Mouse (Mus musculus) heart, embryonic 12.5 days (tissue): ENCODE measurements around the gene Rbms1. TPM values are rescaled to one million over a fixed set of nuclear protein-coding genes. Genes with fewer than 3 reads are reported as not detected.
A peak's percentile ranks its signal among the peaks of the same experiment; 100 is the strongest.

Source experiments
- ATAC-seq: fragments of 200-750 bp; cut with Nextera tagmentation; 2 replicates; pipeline ENCODE4 v1.8.0; 2017; ENCODE audit warnings: moderate TSS enrichment, moderate library complexity; ENCODE audit not compliant: insufficient number of reproducible peaks, low FRiP score
- H3K27ac ChIP-seq: fragments of 300-500 bp; sonication (generic); 2 replicates; pipeline ENCODE4 v1.5.1; 2016; ENCODE audit warnings: mild to moderate bottlenecking, moderate library complexity; ENCODE audit not compliant: poor library complexity, severe bottlenecking
- H3K27me3 ChIP-seq: fragments of 300-500 bp; sonication (generic); replicated peaks from 2 replicates; pipeline ENCODE4 v1.6.1; 2016; ENCODE audit warnings: mild to moderate bottlenecking, moderate library complexity
- H3K36me3 ChIP-seq: fragments of 300-500 bp; sonication (generic); 2 replicates; pipeline ENCODE4 v1.6.1; 2016; ENCODE audit warnings: mild to moderate bottlenecking, moderate library complexity
- H3K4me1 ChIP-seq: fragments of 300-500 bp; sonication (generic); replicated peaks from 2 replicates; pipeline ENCODE4 v1.6.1; 2016; ENCODE audit warnings: mild to moderate bottlenecking
- H3K4me2 ChIP-seq: fragments of 300-500 bp; sonication (generic); 2 replicates; pipeline ENCODE4 v1.6.1; 2016; ENCODE audit warnings: mild to moderate bottlenecking, moderate library complexity
- H3K4me3 ChIP-seq: fragments of 300-500 bp; sonication (generic); 2 replicates; pipeline ENCODE4 v1.5.1; 2016; ENCODE audit warnings: mild to moderate bottlenecking
- H3K9ac ChIP-seq: fragments of 300-500 bp; sonication (generic); 2 replicates; pipeline ENCODE4 v1.6.1; 2016; ENCODE audit warnings: mild to moderate bottlenecking, moderate library complexity
- H3K9me3 ChIP-seq: fragments of 300-500 bp; sonication (generic); replicated peaks from 2 replicates; pipeline ENCODE4 v1.6.1; 2016; ENCODE audit warnings: mild to moderate bottlenecking, moderate library complexity
- WGBS: fragments of 180-500 bp; shearing (Covaris S2); methylation state at CpG from one replicate; pipeline ENCODE4 v1.1.7; 2016; 5-methylcytosine and 5-hydroxymethylcytosine counted together
- polyA plus RNA-seq: library from polyadenylated mRNA; unstranded; fragments of >200 nt; fragmentation: Nextera tagmentation; extraction: Ambion mirVana; gene quantifications from 2 replicates; pipeline ENCODE4 v1.2.1, GENCODE M21; 2016

Gene Rbms1
- polyA plus RNA-seq, 1 experiment from 2014 or later: 107 TPM

DNA sequence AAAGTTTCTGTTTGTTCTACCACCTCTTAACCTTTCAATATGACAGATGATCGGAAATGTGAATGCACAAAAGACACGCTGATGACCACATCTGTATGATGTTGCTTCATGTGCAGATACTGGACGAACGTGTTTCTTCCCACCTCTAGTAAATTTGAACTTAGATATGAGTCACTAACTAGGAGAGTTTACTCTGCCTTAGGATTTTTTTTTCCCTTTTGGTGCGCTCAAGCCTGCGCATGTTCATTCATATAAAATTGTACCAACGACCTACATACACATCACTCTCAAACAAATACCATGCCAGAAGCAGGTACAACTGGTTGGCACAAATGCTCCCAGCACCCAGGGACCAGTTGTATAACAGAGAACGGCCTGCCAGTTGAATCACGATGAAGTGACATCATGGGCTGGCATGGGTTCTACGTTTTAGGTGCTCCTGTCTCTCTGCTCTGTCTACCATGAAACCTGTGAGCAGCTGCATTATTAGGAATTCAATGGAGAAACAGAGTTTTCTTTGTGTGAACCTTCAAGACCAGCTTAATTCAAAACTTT, 134.0 kb downstream of the Rbms1 start:
- Histone ChIP-seq H3K27me3 (no peaks in the 10 kb centered on the region), H3K9me3 (no peaks in the 10 kb centered on the region), H3K9ac (no peak overlapping the region), H3K36me3 (no peaks in the 10 kb centered on the region), H3K4me2 (no peak overlapping the region), H3K4me1 (peaks cover 42% of the 10 kb centered on the region), H3K27ac (no peak overlapping the region), H3K4me3 (no peak overlapping the region)
- no peak for ATAC-seq
- WGBS: 92% methylated on average over 10 of the region's 10 CpGs

- Histone ChIP-seq H3K36me3 (no peaks in the 10 kb centered on the region), H3K27ac (peak overlapping the region; percentile 35; the same call in 1 of the 2 replicates), H3K27me3 (no peaks in the 10 kb centered on the region), H3K4me3 (no peak overlapping the region), H3K4me1 (peaks cover 44% of the 10 kb centered on the region), H3K9ac (no peak overlapping the region), H3K4me2 (no peak overlapping the region), H3K9me3 (no peaks in the 10 kb centered on the region)
- no peak for ATAC-seq
- WGBS: 72% methylated on average over 5 of the region's 5 CpGs
These were observed 135.9 kb downstream of the Rbms1 start for GRCm38 (mm10) chr2:60827152-60827428.

GRCm38 (mm10) chr2:60826406-60827151, 136.4 kb downstream of the Rbms1 start:
- Histone ChIP-seq H3K4me2 (no peak overlapping the region), H3K27ac (peak overlapping the region; percentile 35), H3K4me3 (no peak overlapping the region), H3K9ac (no peak overlapping the region), H3K27me3 (no peaks in the 10 kb centered on the region), H3K36me3 (no peaks in the 10 kb centered on the region), H3K4me1 (peaks cover 49% of the 10 kb centered on the region), H3K9me3 (no peaks in the 10 kb centered on the region)
- WGBS: 56% methylated on average over 11 of the region's 11 CpGs
- peak; percentile 64; the same call in 1 of the 2 replicates for ATAC-seq

GRCm38 (mm10) chr2:60825690-60826089, 137.3 kb downstream of the Rbms1 start:
- H3K4me2 ChIP-seq: no peak overlapping the region
- ATAC-seq: no peak
- H3K36me3 ChIP-seq: no peaks in the 10 kb centered on the region
- H3K4me1 ChIP-seq: peaks cover 53% of the 10 kb centered on the region
- H3K9me3 ChIP-seq: no peaks in the 10 kb centered on the region
- no peaks in the 10 kb centered on the region for H3K27me3 ChIP-seq
- 74% methylated on average over 4 of the region's 4 CpGs for WGBS
- H3K27ac ChIP-seq: peak overlapping the region; percentile 27; the same call in 1 of the 2 replicates
- H3K9ac ChIP-seq: no peak overlapping the region
- no peak overlapping the region for H3K4me3 ChIP-seq

- Histone ChIP-seq H3K4me3 (no peak overlapping the region), H3K36me3 (no peaks in the 10 kb centered on the region), H3K27me3 (no peaks in the 10 kb centered on the region), H3K9me3 (no peaks in the 10 kb centered on the region), H3K9ac (no peak overlapping the region), H3K4me1 (peaks cover 45% of the 10 kb centered on the region), H3K27ac (no peak overlapping the region), H3K4me2 (no peak overlapping the region)
- ATAC-seq: no peak
- WGBS: 56% methylated on average over 3 of the region's 3 CpGs
These were observed 141.4 kb downstream of the Rbms1 start for GRCm38 (mm10) chr2:60821635-60822034.

DNA sequence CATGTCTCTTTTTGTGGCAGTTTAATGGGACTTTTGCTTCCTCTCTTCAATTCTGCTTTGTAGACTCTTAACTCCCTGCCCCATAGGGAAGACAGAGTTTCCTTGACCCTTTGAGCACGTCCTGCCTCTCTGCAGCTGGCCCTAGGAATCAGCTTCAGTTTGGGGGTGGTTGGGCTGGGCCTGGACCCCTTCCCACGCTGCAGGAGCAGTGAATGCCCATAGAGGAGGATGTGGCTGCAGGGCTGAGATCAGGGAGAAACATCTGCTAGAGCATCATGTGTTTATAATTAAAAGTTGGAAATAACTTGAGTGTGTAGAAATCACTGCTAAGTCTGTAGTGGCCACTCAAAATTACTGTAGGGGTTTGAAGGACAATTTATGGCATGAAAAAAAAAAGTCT, 144.4 kb downstream of the Rbms1 start:
- ATAC-seq: no peak

GRCm38 (mm10) chr2:60816307-60816706, 146.7 kb downstream of the Rbms1 start:
- ATAC-seq: no peak
- Histone ChIP-seq H3K27me3 (no peaks in the 10 kb centered on the region), H3K4me2 (no peak overlapping the region), H3K27ac (no peak overlapping the region), H3K9ac (no peak overlapping the region), H3K9me3 (no peaks in the 10 kb centered on the region), H3K4me3 (no peak overlapping the region), H3K36me3 (no peaks in the 10 kb centered on the region), H3K4me1 (peaks cover 40% of the 10 kb centered on the region)
- WGBS: 47% methylated on average over 2 of the region's 2 CpGs

More for the DNA sequence above, 144.4 kb downstream of the Rbms1 start:
- Histone ChIP-seq H3K4me2 (no peak overlapping the region), H3K9me3 (no peaks in the 10 kb centered on the region), H3K4me3 (no peak overlapping the region), H3K36me3 (no peaks in the 10 kb centered on the region), H3K27ac (no peak overlapping the region), H3K27me3 (no peaks in the 10 kb centered on the region), H3K9ac (no peak overlapping the region), H3K4me1 (peaks cover 45% of the 10 kb centered on the region)
- WGBS: 40% methylated on average over 2 of the region's 2 CpGs

GRCm38 (mm10) chr2:60814788-60815187, 148.2 kb downstream of the Rbms1 start:
- Histone ChIP-seq H3K27ac (no peak overlapping the region), H3K9me3 (no peaks in the 10 kb centered on the region), H3K9ac (no peak overlapping the region), H3K4me3 (no peak overlapping the region), H3K4me2 (no peak overlapping the region), H3K4me1 (peaks cover 47% of the 10 kb centered on the region), H3K36me3 (no peaks in the 10 kb centered on the region), H3K27me3 (no peaks in the 10 kb centered on the region)
- ATAC-seq: no peak
- WGBS: 75% methylated on average over 6 of the region's 6 CpGs

- Histone ChIP-seq H3K4me3 (no peak overlapping the region), H3K4me2 (no peak overlapping the region), H3K4me1 (peaks cover 59% of the 10 kb centered on the region), H3K27ac (no peak overlapping the region), H3K36me3 (peaks cover 6% of the 10 kb centered on the region; the same call in 1 of the 2 replicates), H3K9ac (no peak overlapping the region), H3K27me3 (no peaks in the 10 kb centered on the region), H3K9me3 (no peaks in the 10 kb centered on the region)
- ATAC-seq: no peak
- 82% methylated on average over 12 of the region's 12 CpGs for WGBS
These were observed 150.0 kb downstream of the Rbms1 start for GRCm38 (mm10) chr2:60812949-60813348.

DNA sequence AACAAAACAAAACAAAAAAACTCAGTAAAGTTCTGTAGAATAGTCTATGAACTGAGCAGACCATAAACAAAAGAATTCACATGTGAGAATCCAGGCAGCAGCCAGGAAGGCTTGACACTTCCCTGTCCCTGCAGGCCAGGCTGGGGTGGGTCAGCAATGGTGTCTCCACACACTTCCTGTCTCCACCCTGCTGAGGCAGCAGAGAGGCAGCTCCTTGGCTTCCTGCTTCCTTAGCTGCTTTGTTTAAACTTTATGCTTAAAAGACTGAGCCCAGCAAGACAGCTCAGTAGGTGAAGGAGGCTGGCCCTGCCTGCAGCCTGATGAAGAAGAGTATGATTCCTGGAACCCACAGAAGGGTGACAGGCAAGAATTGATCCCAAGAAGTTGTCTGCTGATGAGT, 152.4 kb downstream of the Rbms1 start:
- no peak overlapping the region for H3K9ac ChIP-seq
- peak overlapping the region; percentile 48 for H3K27ac ChIP-seq
- H3K27me3 ChIP-seq: no peaks in the 10 kb centered on the region
- no peak overlapping the region for H3K4me2 ChIP-seq
- H3K9me3 ChIP-seq: no peaks in the 10 kb centered on the region
- 0 out of 2 replicates have a peak, but pooled peaks have one; percentile 49 for ATAC-seq
- H3K36me3 ChIP-seq: peaks cover 6% of the 10 kb centered on the region; the same call in 1 of the 2 replicates
- H3K4me3 ChIP-seq: no peak overlapping the region
- peaks cover 62% of the 10 kb centered on the region for H3K4me1 ChIP-seq

- peak; percentile 62 for ATAC-seq
These were observed 153.5 kb downstream of the Rbms1 start for GRCm38 (mm10) chr2:60809441-60809921.

More at GRCm38 (mm10) chr2:60809441-60809921, 153.5 kb downstream of the Rbms1 start:
- H3K9me3 ChIP-seq: no peaks in the 10 kb centered on the region
- H3K27me3 ChIP-seq: no peaks in the 10 kb centered on the region
- H3K4me3 ChIP-seq: no peak overlapping the region
- peak overlapping the region; percentile 76 for H3K27ac ChIP-seq
- H3K4me1 ChIP-seq: peaks cover 68% of the 10 kb centered on the region
- 63% methylated on average over 7 of the region's 7 CpGs for WGBS
- peaks cover 6% of the 10 kb centered on the region; the same call in 1 of the 2 replicates for H3K36me3 ChIP-seq
- no peak overlapping the region for H3K4me2 ChIP-seq
- H3K9ac ChIP-seq: no peak overlapping the region
